Mouse (Mus musculus) CH12F3 (cell line): ENCODE results near the gene Kank3.

Experiments
- in situ Hi-C: fragments of 300-500 bp; cut with MboI; formaldehyde crosslinking; loops from 2 replicates; pipeline ENCODE4 v1.14.3; 2020; ENCODE audit warnings: low sequenced_read_pairs

Gene Kank3

DNA sequence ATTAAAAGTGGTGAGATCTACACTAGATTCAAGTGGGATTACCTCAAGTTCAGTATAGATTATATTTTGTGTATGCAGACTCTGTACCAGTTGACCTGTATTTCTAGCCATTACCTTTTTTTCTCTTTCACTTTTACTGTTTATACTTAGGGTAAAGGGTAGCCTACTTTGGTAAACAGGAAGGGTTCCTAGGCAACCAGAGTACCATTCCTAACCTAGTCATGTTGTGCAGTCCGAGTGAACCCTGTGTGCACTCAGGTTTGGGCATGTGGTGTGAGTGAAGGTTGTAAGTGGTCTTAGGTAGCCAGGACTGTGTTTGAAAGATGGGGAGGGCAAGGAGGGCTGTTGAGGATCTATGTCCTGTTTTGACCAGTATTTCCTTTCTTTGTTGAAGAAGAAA lies 41.0 kb downstream of the Kank3 start:
- in situ Hi-C loops: no loop called here

DNA sequence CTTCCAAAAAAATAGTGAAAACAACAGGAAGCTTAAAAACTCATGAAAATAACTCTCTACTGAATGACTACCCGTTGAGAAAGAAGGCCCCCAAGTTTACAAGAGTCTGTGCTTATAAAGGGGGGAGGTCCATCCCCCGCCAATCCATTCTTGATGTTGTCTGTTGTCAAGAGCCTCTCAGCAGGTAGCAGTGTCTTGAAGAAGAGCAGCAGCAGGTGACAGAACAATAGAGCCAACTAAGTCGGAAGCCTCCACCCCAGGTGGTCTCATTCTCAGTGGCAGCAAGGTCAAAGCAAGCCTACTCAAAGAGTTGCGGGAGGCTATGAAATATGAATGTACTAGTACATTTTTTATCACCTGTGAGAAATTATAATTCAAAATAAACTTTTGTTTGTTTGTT lies 47.5 kb downstream of the Kank3 start:
- in situ Hi-C loops: no loop called here

DNA sequence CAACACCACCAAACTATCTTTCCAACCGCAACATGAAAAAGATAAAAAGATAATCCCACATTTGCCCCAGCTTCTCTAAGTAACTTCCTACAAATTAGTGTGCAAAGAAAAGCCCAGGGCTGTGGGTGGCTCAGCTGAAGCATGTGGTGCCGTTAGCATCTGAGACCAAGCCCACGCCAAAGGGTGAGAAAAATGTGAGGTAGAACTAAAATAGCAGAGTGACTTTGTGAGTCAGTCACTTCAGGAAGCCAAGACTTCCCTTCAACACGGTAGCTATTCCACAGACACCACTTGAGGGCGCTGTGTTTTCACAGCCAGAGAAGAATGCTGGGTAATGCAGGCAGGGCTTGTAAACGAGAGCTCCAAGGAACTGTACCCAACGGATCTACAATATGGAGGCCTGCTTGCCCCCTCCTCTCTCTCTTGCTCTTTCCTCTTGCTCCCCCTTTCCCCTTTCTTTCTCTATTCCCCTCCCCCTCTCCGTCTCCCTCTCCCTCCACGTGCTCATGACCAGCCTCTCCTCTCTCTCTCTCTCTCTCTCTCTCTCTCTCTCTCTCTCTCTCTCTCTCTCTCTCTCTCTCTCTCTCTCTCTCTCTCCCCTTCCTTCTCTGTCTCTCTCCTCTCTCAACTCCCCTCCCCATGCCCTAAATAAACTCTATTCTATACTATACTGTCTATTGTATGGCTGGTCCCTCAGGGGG lies 55.2 kb downstream of the Kank3 start:
- in situ Hi-C loops: no loop called here
